Mouse (Mus musculus): Measurements from ENCODE around the gene Zfr2. TPM values are rescaled to one million over a fixed set of nuclear protein-coding genes. Genes with fewer than 3 reads are reported as not detected.

Zfr2 gene
- 16.5 and 19.7 TPM in 2 replicates for polyA plus RNA-seq (2015; fragmentation: Nextera tagmentation; extraction: Ambion mirVana)

DNA sequence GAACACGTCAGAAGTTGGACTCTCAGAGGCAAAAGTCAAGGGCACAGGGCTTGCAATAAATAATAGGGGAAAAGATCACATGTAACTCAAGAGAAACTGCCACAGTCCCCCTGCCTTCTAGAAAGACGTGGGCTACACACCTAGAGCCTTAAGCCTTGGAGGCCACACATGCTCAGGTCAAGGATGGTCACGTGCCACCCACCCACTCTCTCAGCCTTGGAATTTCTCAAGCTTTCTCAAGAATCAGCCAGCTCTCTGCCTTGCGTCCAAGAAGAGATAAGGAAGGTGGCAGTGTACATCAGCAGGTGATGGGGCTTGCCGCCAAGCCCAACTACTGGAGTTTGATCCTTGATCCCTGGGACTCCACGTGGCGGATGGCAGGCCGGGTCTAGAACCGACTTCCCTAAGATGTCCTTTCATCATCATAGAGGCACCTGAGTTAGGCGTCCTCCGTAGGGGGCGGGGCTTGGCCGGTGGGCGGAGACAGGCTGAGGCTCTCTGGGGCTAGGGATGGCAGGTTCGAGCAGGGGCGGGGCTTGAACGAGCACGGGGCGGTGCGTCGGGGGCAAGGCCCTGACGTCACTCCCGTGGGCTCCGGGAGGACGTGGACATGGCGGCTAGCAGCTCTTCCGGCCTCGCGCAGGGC, at the start of gene Zfr2:
Zfr2 (plus strand) TSS at position 576 of the 646 bp plus-strand sequence.
- 8% methylated on average over 29 of the region's 29 CpGs for WGBS
- H3K4me2 ChIP-seq (replicated peaks), result peak within 1 kb of the TSS; percentile 73
- H3K4me3 ChIP-seq (replicated peaks), result peak within 1 kb of the TSS; percentile 71
- peak within 1 kb of the TSS; percentile 82 for H3K9ac ChIP-seq (replicated peaks)
- peaks cover 46% of the 10 kb centered on the region for H3K4me1 ChIP-seq (replicated peaks)
- no peaks in the 10 kb centered on the region for H3K9me3 ChIP-seq
- 0 out of 2 replicates have a peak, but pooled peaks cover 9% of the 10 kb centered on the region for H3K36me3 ChIP-seq
- ATAC-seq, result peak; percentile 59
- peak within 1 kb of the TSS; percentile 68 for H3K27ac ChIP-seq
- no peaks in the 10 kb centered on the region for H3K27me3 ChIP-seq

GRCm38 (mm10) chr10:81183805-81184204, 49.1 kb upstream of the Zfr2 start, which contains the start of gene 4930442H23Rik:
4930442H23Rik (minus strand) TSS chr10:81183849.
- Histone ChIP-seq H3K4me3 (replicated peaks) (peak within 1 kb of the TSS; percentile 53), H3K9me3 (no peaks in the 10 kb centered on the region), H3K27me3 (no peaks in the 10 kb centered on the region), H3K27ac (peak within 1 kb of the TSS; percentile 85), H3K4me2 (replicated peaks) (peak within 1 kb of the TSS; percentile 64), H3K36me3 (peaks cover 76% of the 10 kb centered on the region), H3K4me1 (replicated peaks) (peaks cover 25% of the 10 kb centered on the region), H3K9ac (replicated peaks) (peak within 1 kb of the TSS; percentile 72)
- 89% methylated on average over 5 of the region's 5 CpGs for WGBS
- ATAC-seq, result no peak

- WGBS, result 78% methylated on average over 4 of the region's 4 CpGs
- no peak for ATAC-seq
- H3K4me1 ChIP-seq (replicated peaks), result peaks cover 19% of the 10 kb centered on the region
- no peak overlapping the region for H3K27ac ChIP-seq
- H3K27me3 ChIP-seq, result no peaks in the 10 kb centered on the region
- no peak overlapping the region for H3K4me2 ChIP-seq (replicated peaks)
- no peaks in the 10 kb centered on the region for H3K9me3 ChIP-seq
- H3K4me3 ChIP-seq (replicated peaks), result no peak overlapping the region; the same call in 1 of the 2 replicates
- H3K36me3 ChIP-seq, result peaks cover 69% of the 10 kb centered on the region
- H3K9ac ChIP-seq (replicated peaks), result no peak overlapping the region
Observed at GRCm38 (mm10) chr10:81184765-81185164, 48.2 kb upstream of the Zfr2 start.

- H3K27me3 ChIP-seq, result no peaks in the 10 kb centered on the region
- H3K9ac ChIP-seq (replicated peaks), result no peak overlapping the region
- no peak for ATAC-seq
- H3K4me1 ChIP-seq (replicated peaks), result peaks cover 19% of the 10 kb centered on the region
- H3K4me3 ChIP-seq (replicated peaks), result no peak overlapping the region
- no peaks in the 10 kb centered on the region for H3K9me3 ChIP-seq
- no peak overlapping the region for H3K27ac ChIP-seq
- H3K4me2 ChIP-seq (replicated peaks), result no peak overlapping the region
- 95% methylated on average over 9 of the region's 9 CpGs for WGBS
- peaks cover 62% of the 10 kb centered on the region for H3K36me3 ChIP-seq
Observed at GRCm38 (mm10) chr10:81187161-81187560, 45.8 kb upstream of the Zfr2 start.

DNA sequence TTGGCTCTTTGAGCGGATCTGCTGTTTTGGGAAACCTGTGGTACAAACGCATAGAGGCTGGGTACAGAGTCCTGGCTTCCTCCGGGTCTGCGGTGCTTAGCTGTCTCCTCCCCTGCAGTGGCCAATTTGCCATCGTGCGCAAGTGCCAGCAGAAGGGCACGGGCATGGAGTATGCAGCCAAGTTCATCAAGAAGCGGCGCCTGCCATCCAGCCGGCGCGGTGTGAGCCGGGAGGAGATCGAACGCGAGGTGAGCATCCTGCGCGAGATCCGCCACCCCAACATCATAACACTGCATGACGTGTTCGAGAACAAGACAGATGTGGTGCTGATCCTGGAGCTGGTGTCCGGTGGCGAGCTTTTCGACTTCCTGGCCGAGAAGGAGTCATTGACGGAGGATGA, 43.1 kb upstream of the Zfr2 start:
- Histone ChIP-seq H3K27me3 (peaks cover 10% of the 10 kb centered on the region), H3K27ac (no peak overlapping the region), H3K9ac (replicated peaks) (no peak overlapping the region), H3K4me3 (replicated peaks) (no peak overlapping the region), H3K4me1 (replicated peaks) (peaks cover 30% of the 10 kb centered on the region), H3K4me2 (replicated peaks) (no peak overlapping the region), H3K36me3 (peaks cover 50% of the 10 kb centered on the region), H3K9me3 (no peaks in the 10 kb centered on the region)
- ATAC-seq, result no peak
- 81% methylated on average over 26 of the region's 26 CpGs for WGBS

- peaks cover 44% of the 10 kb centered on the region for H3K36me3 ChIP-seq
- H3K27me3 ChIP-seq, result peaks cover 16% of the 10 kb centered on the region
- H3K4me1 ChIP-seq (replicated peaks), result peaks cover 30% of the 10 kb centered on the region
- H3K4me2 ChIP-seq (replicated peaks), result no peak overlapping the region
- H3K9me3 ChIP-seq, result no peaks in the 10 kb centered on the region
- 67% methylated on average over 31 of the region's 31 CpGs for WGBS
- H3K27ac ChIP-seq, result no peak overlapping the region
- no peak for ATAC-seq
- no peak overlapping the region for H3K9ac ChIP-seq (replicated peaks)
- no peak overlapping the region for H3K4me3 ChIP-seq (replicated peaks)
Observed at GRCm38 (mm10) chr10:81190236-81190911, 42.6 kb upstream of the Zfr2 start.

DNA sequence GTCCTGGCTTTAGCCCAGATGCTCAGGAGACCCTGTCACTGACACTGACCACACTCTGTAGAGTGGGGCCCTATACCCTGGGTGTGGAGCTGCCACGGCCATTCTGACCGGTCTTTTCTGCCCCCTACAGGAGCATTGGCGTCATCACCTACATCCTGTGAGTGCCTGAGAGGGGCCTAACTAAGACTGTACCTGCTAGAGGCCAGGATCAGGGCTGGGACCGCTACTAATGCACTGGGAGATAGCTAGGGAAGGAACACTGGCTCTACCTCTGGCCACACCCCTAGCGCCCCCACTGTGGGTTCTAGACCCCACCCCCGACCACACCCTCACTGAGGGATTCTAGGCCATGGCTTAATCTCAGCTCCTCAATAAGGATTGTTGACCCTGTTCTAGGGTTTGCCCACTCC, 42.0 kb upstream of the Zfr2 start:
- H3K4me3 ChIP-seq (replicated peaks), result no peak overlapping the region
- peaks cover 21% of the 10 kb centered on the region for H3K27me3 ChIP-seq
- peaks cover 30% of the 10 kb centered on the region for H3K4me1 ChIP-seq (replicated peaks)
- H3K9me3 ChIP-seq, result no peaks in the 10 kb centered on the region
- 72% methylated on average over 6 of the region's 6 CpGs for WGBS
- no peak overlapping the region for H3K9ac ChIP-seq (replicated peaks)
- H3K4me2 ChIP-seq (replicated peaks), result 0 out of 2 replicates have a peak overlapping the region, but pooled peaks have one; percentile 83
- no peak for ATAC-seq
- H3K36me3 ChIP-seq, result peaks cover 40% of the 10 kb centered on the region
- no peak overlapping the region for H3K27ac ChIP-seq

DNA sequence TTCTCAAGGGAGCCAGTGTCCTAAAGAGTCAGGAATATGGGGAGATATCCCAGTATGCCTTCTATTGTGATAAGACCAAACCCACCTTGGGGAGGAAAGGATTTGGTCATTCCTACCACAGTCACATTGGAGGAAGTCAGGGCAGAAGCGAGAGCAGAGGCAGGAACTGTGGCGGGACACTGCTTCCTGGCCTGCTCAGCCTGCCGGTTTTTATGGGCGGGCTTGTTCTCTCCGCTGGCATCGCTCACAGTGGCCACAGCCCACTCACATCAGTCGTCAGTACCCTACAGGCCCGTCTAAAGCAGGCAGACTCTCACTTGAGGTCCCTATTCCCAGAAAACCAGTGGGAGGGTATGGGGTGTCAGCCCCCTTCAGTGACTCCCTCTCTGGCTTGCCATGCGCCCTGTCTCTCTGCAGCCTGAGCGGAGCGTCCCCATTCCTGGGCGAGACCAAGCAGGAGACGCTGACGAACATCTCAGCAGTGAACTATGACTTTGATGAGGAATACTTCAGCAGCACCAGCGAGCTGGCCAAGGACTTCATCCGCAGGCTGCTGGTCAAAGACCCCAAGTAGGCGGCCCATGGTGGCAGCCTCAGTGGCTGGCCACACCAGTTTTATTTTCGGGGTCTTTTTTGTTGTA, 41.5 kb upstream of the Zfr2 start:
- Histone ChIP-seq H3K4me2 (replicated peaks) (peak overlapping the region; percentile 83), H3K4me1 (replicated peaks) (peaks cover 30% of the 10 kb centered on the region), H3K4me3 (replicated peaks) (peak overlapping the region; percentile 59), H3K27ac (no peak overlapping the region), H3K9ac (replicated peaks) (no peak overlapping the region), H3K9me3 (no peaks in the 10 kb centered on the region), H3K27me3 (peaks cover 27% of the 10 kb centered on the region), H3K36me3 (peaks cover 38% of the 10 kb centered on the region)
- 89% methylated on average over 18 of the region's 18 CpGs for WGBS
- no peak for ATAC-seq

GRCm38 (mm10) chr10:81192270-81192967, 40.5 kb upstream of the Zfr2 start:
- peak overlapping the region; percentile 75 for H3K9ac ChIP-seq (replicated peaks)
- ATAC-seq, result peak; percentile 89
- WGBS, result 1% methylated on average over 90 of the region's 93 CpGs
- H3K36me3 ChIP-seq, result peaks cover 28% of the 10 kb centered on the region
- H3K4me1 ChIP-seq (replicated peaks), result peaks cover 30% of the 10 kb centered on the region
- H3K9me3 ChIP-seq, result no peaks in the 10 kb centered on the region
- peaks cover 36% of the 10 kb centered on the region for H3K27me3 ChIP-seq
- H3K4me2 ChIP-seq (replicated peaks), result peak overlapping the region; percentile 83
- peak overlapping the region; percentile 97 for H3K27ac ChIP-seq
- H3K4me3 ChIP-seq (replicated peaks), result peak overlapping the region; percentile 59

DNA sequence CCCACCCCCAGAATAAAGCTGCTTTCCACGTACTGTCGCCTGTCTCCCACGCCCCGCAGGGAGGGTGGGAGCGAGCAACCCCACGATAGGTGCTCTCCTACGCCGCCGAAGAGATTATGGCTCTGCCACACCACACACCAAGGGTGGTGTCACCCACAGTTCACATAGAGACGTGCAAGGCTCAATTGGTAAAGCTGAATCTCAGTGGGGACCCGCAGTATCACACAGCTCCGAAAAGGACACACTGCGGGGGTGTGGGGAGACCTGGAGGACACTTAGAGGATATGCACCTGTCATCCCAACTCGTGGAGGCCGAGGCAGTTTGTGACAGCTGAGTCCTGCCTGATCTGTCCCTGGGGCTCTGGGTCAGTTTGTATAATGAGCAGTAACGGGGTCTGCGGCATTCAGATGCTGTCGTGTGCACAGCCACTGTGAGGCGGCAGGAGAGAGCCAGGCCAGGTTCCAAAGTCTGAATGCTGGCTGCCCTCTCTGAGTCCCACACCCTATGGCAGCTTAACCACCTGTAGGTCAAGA, 39.9 kb upstream of the Zfr2 start:
- peak; percentile 59 for ATAC-seq
- WGBS, result 2% methylated on average over 19 of the region's 19 CpGs
- H3K4me2 ChIP-seq (replicated peaks), result peak overlapping the region; percentile 83
- peaks cover 30% of the 10 kb centered on the region for H3K4me1 ChIP-seq (replicated peaks)
- peak overlapping the region; percentile 59 for H3K4me3 ChIP-seq (replicated peaks)
- peaks cover 40% of the 10 kb centered on the region for H3K27me3 ChIP-seq
- no peaks in the 10 kb centered on the region for H3K9me3 ChIP-seq
- peak overlapping the region; percentile 75 for H3K9ac ChIP-seq (replicated peaks)
- peaks cover 25% of the 10 kb centered on the region for H3K36me3 ChIP-seq
- H3K27ac ChIP-seq, result peak overlapping the region; percentile 97

DNA sequence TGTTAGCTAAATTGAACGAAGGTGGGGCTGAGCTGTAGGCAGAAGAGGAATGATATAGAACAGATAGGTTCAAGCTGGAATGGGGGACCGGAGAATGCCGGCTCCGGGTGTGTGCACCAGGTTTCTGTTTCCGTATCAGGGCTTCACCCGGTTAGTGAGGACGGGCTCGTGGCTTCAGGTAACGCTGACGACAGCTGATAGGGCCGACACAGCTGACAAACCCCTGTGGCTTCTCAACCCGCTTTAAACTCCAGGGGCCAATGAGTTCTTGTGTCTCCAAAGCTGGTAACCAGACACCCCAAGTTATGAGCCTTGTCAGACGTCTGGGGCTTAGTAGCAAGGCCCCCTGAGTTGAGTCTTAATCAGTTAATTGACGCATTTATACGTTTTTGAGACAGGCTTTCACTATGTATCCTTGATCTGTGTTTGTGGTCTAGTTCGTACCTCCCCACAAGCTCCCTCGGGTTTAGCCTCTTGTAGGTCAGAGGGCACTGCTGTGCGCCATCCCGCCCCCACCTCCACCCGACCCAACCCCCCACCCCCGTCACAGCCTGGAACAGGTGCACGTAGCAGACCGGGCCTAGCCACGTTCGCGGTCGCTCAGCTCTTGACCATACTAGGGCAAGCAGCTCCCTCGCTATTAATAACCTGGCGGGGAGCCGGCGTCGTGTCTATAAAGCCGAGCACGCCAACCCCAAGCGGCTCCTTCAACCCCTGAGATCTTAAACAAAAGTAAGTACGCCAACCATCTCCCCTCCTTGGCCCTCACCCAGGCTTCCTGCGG, 38.8 kb upstream of the Zfr2 start:
- Histone ChIP-seq H3K27me3 (peaks cover 40% of the 10 kb centered on the region), H3K27ac (no peak overlapping the region), H3K9me3 (no peaks in the 10 kb centered on the region), H3K9ac (replicated peaks) (peak overlapping the region; percentile 41; the same call in 1 of the 2 replicates), H3K4me1 (replicated peaks) (peaks cover 30% of the 10 kb centered on the region), H3K36me3 (peaks cover 18% of the 10 kb centered on the region), H3K4me2 (replicated peaks) (0 out of 2 replicates have a peak overlapping the region, but pooled peaks have one; percentile 3), H3K4me3 (replicated peaks) (no peak overlapping the region)
- ATAC-seq, result no peak
- 14% methylated on average over 37 of the region's 37 CpGs for WGBS

Data from midbrain, embryonic 13.5 days (tissue).